Mouse (Mus musculus) embryo, embryonic 11 days (tissue): ENCODE results near the gene Rsbn1l.

ENCODE experiments used
- DNase-seq: peaks from one replicate; pipeline ENCODE4 v3.0.0-alpha.2; 2015

The Rsbn1l gene

GRCm38 (mm10) chr5:20897446-20898167 lies 58.6 kb downstream of the Rsbn1l start:
- DNase-seq, result no peak

DNA sequence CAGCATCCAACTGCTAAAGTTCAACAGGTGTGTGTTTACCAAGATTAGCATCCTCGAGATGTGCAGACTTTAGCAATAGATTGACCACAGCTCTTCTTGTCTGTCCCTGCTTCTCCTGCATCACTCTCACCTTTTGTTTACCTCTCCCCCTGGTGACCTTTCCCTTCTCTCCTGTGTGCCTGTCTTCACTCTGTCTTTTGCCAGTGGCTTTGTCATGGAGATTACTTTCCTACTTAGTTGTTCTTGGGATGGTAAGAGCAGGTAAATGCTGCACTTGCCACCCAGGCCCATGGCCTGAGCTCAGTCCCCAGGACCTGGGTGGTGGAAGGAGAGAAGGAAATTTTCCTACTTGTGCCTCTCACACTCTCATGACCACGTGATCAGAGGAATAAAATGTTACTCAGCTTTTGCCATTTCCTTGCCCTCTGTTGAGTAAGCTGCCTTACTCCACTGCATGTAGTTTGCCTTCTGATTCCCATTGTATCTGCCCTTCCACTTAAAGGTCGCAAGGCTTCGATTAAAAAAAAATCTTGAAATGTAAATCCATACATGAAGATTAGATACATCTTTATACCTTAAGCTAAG lies 72.1 kb downstream of the Rsbn1l start:
- no peak for DNase-seq

- DNase-seq, result peak; percentile 99
These were observed 74.0 kb downstream of the Rsbn1l start, which contains the start of the genes Phtf2 and Tmem60 for GRCm38 (mm10) chr5:20881915-20882800. Gene Phtf2 (minus strand): TSS chr5:20882124. Gene Tmem60 (plus strand): TSS chr5:20882191.

DNA sequence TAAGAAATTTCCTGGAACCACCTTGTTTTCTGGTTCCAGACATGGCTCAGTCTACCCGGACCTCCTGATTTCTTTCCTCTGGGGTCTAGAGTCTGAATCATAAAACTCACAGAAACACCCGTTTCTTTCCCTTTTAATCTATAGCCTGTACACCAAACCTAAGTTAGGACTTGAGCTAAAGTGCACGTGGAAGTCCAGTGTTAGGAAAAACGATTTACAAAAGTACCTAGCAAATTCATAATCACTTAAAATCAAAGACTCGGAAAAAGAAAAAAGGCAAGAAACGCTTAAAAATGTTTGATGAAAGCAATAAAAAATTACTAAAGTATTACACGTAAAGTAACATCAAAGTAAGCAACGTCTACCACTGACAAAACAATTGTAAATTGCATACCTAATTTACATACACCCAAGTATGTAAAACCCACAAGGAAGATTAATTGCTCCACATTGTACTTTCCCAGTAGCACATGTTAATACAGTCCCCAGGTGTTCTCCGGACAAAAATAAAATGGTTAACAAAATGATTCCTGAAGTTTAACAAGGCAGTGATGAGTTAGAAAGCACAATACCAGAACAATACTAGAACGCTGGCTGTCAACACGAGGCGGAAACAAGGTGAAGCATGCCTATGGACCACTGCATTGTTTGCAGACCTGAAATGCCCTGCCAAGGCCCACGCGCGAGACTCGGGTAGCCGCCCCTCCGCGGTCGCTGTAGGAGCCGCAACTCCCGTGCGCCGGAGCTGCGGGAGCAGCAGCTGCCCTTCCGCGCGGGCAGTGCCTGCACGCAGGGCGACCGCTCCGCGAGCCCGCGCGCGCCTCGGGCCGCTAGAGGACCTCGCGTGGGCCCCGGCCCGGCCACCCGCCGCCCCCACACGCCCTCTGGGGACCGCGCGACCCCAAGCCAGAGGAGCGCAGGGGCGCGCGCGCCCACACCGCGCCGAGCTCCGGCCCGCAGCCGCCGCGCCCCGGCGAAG lies 75.1 kb downstream of the Rsbn1l start:
- DNase-seq, result peak; percentile 74

DNA sequence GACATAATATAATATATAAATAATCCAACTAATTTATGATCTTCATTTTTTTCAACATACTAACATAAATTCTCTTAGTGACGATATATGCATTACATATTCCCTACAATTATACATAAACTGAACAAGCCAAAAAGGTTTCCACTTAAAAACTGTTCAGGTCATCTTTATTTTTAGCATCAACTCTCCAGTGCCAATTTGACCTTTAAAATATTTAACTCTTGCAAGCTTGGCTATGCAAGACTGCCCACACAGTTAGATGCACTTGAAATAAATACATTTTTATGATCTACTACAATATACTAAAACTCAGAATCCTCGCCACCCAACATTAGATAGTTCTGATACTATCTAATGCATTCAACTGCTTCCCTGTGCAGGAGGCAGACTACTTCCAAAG lies 75.8 kb downstream of the Rsbn1l start:
- DNase-seq, result no peak

- no peak for DNase-seq
These were observed 79.2 kb downstream of the Rsbn1l start for GRCm38 (mm10) chr5:20876934-20877426.

DNA sequence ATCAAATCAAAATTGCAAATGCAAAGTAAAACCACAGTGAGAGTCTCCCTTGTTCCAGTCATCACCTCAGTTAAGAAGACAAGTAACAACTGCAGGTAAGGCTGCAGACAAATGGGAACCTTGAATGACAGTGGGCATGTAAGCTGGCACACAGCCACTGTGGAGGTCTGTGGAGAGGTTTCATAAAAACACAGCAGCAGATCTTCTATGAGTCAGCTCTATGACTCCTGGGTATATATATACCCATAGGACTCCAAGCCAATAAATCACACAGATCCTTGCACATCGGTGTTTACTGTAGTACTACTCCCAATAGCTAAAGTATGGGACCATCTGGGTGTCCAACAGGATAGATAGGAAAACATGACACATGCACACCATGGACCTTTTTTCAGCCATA lies 83.1 kb downstream of the Rsbn1l start:
- DNase-seq, result no peak

DNA sequence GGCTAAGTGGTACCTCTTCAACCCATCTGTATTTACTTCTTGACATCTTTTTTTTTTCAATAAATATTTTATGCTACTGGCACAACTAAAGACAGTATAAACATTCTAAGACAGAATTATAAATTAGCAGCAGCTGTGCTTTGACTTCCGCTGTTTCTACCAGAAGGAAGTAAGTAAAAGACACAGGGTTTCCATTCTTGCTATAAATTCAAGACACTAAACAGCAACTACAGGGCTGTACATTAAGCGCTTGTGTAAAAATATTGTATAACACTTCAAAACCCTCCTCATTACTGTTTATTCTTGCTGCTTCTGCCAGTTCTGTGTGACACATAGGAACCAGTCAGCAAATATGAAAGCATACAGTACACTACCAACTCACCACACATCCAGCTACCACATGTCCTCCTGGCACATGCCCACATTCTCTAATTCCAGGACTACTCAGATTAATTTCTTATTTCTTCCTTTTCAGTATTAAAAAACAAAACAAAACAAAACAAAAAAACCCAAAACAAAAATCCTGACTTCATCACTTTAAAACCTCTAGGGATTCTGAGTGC lies 90.9 kb downstream of the Rsbn1l start:
- DNase-seq, result no peak

GRCm38 (mm10) chr5:20864216-20864969 lies 91.8 kb downstream of the Rsbn1l start:
- DNase-seq, result no peak

DNA sequence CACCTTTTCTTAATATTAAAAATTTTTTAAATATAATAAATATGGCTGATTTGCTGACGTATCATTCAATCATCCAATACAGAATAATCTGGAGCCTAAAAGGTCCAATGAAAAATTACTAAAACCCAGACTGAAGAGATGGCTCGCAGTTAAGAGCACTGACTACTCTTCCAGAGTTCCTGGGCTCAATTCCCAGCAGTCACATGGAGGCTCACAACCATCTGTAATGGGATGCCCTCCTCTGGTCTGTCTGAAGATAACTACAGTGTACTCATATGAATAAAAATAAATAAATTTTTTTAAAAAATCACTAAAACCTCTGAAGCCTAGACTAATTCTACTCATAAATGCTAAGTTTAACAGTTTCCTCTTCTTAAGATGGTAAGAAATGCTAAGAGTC lies 94.3 kb downstream of the Rsbn1l start:
- DNase-seq, result no peak

- DNase-seq, result no peak
These were observed 95.6 kb downstream of the Rsbn1l start for GRCm38 (mm10) chr5:20860565-20860964.

DNA sequence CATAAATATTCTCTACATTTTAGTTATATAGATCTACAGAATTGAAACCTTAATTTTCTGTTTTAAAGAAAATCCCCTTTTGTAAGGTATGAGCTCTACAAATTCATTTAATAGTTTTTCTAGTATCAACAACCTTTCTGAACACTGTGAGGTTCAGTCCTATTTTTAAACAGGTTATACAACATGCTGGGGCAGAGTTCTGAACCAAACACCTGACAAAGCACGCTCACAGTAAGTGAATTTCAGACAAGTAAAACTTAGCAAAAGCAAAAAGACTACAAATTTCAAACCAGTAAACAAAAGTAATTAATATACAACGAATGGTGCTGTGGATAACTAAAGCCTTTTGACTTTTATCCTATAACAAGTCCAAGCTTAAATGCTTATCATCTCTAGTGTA lies 97.8 kb downstream of the Rsbn1l start:
- DNase-seq, result no peak

DNA sequence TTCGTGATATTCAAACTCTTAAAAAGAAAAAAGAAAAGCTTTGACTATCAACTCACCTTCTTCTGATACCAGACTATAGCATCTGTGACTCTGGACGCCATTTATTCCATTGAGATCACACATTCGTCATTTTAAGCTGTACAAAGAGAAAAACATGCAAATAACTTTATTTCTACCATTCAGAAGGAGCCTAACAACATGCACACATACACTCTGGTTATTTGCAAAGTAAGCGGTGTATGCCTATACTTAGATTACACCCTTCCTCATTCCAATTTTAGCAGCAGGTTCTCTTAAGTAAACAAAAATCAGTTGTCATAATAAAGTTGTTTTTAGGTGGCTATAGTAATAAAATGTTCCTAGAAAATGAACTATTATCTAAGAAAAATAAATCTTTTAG lies 101.1 kb downstream of the Rsbn1l start:
- DNase-seq, result no peak

- no peak for DNase-seq
These were observed 109.2 kb downstream of the Rsbn1l start for GRCm38 (mm10) chr5:20847010-20847409.

- no peak for DNase-seq
These were observed 112.4 kb downstream of the Rsbn1l start for GRCm38 (mm10) chr5:20843816-20844215.

- no peak for DNase-seq
These were observed 112.8 kb downstream of the Rsbn1l start for GRCm38 (mm10) chr5:20843405-20843804.
